Mouse (Mus musculus): ENCODE results near the gene Ptpn13. TPM values are rescaled to one million over a fixed set of nuclear protein-coding genes. Genes with fewer than 3 reads are reported as not detected.

Gene Ptpn13
- total and polyA plus RNA-seq, 3 experiments, result 15.1 to 43.6 (median 15.5) TPM

DNA sequence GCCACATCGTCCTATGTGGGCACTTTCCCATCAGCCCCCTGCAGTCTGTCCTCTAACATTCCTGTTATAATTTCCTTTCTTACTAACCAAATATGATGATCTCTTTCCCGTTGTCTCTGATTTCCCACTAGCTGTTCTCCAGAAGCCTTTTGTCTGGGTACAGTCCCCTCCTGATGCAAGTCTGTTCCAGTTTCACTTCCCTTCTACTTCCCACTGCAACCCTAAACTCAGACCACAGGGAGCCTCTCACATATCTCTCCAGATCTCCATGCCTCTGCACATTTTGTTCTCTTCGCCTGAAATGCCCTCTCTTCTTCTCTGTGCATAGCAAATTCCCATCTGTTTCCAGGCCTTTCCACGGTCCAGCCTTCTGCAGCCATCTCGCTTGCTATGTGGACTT, 35.6 kb upstream of the Ptpn13 start:
- Histone ChIP-seq H3K36me3 (ENCODE audit: control insufficient read depth in 1 of 2, insufficient read depth in 2 of 2, low read length in 2 of 2) (no peaks in the 10 kb centered on the region), H3K27me3 (ENCODE audit: control insufficient read depth in 1 of 2, insufficient read depth in 2 of 2, low read length in 2 of 2) (no peaks in the 10 kb centered on the region; a peak in 1 of 4 replicates), H3K9me3 (replicated peaks; ENCODE audit: insufficient read depth, low read length) (no peaks in the 10 kb centered on the region), H3K27ac (ENCODE audit: control insufficient read depth, low read depth, low read length) (no peak overlapping the region), H3K4me1 (ENCODE audit: control insufficient read depth in 1 of 2, insufficient read depth in 2 of 2, low read length in 2 of 2) (no peaks in the 10 kb centered on the region), H3K79me2 (ENCODE audit: control insufficient read depth, insufficient read depth, low read length, poor library complexity) (no peaks in the 10 kb centered on the region), H3K9ac (ENCODE audit: control insufficient read depth, low read depth, low read length, poor library complexity, severe bottlenecking) (no peak overlapping the region), H3K4me3 (ENCODE audit: control insufficient read depth in 1 of 2, insufficient read depth in 1 of 2, low read depth in 2 of 2, low read length in 2 of 2) (no peak overlapping the region)
- TF ChIP-seq USF2 (IDR thresholded peaks at IDR 0.05; ENCODE audit: borderline replicate concordance in 1 of 2, insufficient read depth in 1 of 2, low read depth in 1 of 2, low read length in 2 of 2), result no peak
- no peak for TF ChIP-seq ETS1 (IDR thresholded peaks at IDR 0.05; ENCODE audit: low read depth, low read length)
- TF ChIP-seq MEF2A (IDR thresholded peaks at IDR 0.05; ENCODE audit: extremely low read depth, insufficient replicate concordance, low read depth, low read length, poor library complexity, severe bottlenecking), result no peak
- TF ChIP-seq POLR2AphosphoS5 (IDR thresholded peaks at IDR 0.05; ENCODE audit: borderline replicate concordance, low read depth, low read length), result no peak
- no peak for TF ChIP-seq MAFK (IDR thresholded peaks at IDR 0.05; ENCODE audit: borderline replicate concordance, low read depth, low read length)
- TF ChIP-seq HCFC1 (IDR thresholded peaks at IDR 0.05; ENCODE audit: low read depth, low read length), result no peak
- no peak for TF ChIP-seq BHLHE40 (IDR thresholded peaks at IDR 0.05; ENCODE audit: borderline replicate concordance, low read depth, low read length)
- no peak for TF ChIP-seq ELF1 (IDR thresholded peaks at IDR 0.05; ENCODE audit: low read depth, low read length)
- no peak for TF ChIP-seq MYC (IDR thresholded peaks at IDR 0.05; ENCODE audit: low read depth, low read length)
- TF ChIP-seq NELFE (IDR thresholded peaks at IDR 0.05; ENCODE audit: low read depth, low read length), result no peak
- no peak for TF ChIP-seq MAZ (IDR thresholded peaks at IDR 0.05; ENCODE audit: low read depth, low read length)
- no peak for TF ChIP-seq GABPA (IDR thresholded peaks at IDR 0.05; ENCODE audit: low read depth, low read length)
- TF ChIP-seq TBP (IDR thresholded peaks at IDR 0.05; ENCODE audit: low read depth, low read length), result no peak
- DNase-seq (ENCODE audit: low read depth, low spot score), result no peak

DNA sequence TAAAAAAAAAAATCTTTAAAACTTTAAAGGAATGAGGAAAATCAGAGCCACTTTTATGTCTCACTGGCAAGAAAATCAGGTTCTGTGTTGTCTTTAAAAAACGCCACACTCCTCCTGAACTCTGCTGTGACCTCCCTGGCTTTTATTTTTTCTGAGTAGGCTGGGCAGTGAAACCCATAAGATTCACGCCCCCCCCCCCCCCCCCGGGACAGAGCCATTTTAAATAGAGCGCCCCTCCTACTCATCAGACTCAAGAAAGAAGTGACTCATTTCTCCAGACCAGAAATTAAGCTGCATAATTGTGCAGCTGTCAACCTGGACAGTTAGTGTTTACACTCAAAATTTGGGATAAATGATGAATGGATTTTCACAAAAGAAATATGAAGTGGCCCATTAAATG, 31.8 kb upstream of the Ptpn13 start:
- no peaks in the 10 kb centered on the region; a peak in 1 of 4 replicates for H3K27me3 ChIP-seq (ENCODE audit: control insufficient read depth in 1 of 2, insufficient read depth in 2 of 2, low read length in 2 of 2)
- H3K4me1 ChIP-seq (ENCODE audit: control insufficient read depth in 1 of 2, insufficient read depth in 2 of 2, low read length in 2 of 2), result no peaks in the 10 kb centered on the region; a peak in 1 of 4 replicates
- no peaks in the 10 kb centered on the region for H3K36me3 ChIP-seq (ENCODE audit: control insufficient read depth in 1 of 2, insufficient read depth in 2 of 2, low read length in 2 of 2)
- H3K9me3 ChIP-seq (replicated peaks; ENCODE audit: insufficient read depth, low read length), result no peaks in the 10 kb centered on the region
- no peaks in the 10 kb centered on the region for H3K79me2 ChIP-seq (ENCODE audit: control insufficient read depth, insufficient read depth, low read length, poor library complexity)
- TF ChIP-seq HCFC1 (IDR thresholded peaks at IDR 0.05; ENCODE audit: low read depth, low read length) (no peak), MAZ (IDR thresholded peaks at IDR 0.05; ENCODE audit: low read depth, low read length) (no peak), CHD2 (IDR thresholded peaks at IDR 0.05; ENCODE audit: low read length) (no peak), ZKSCAN1 (IDR thresholded peaks at IDR 0.05; ENCODE audit: low read depth, low read length) (no peak), POLR2A (IDR thresholded peaks at IDR 0.05; ENCODE audit: control insufficient read depth in 1 of 2, insufficient read depth in 1 of 2, low read depth in 1 of 2, low read length in 2 of 2, poor library complexity in 1 of 2) (no peak), KAT2A (conservative IDR thresholded peaks at IDR 0.05; ENCODE audit: low read depth, low read length) (no peak), TCF12 (IDR thresholded peaks at IDR 0.05; ENCODE audit: low read depth, low read length) (no peak), BHLHE40 (IDR thresholded peaks at IDR 0.05; ENCODE audit: borderline replicate concordance, low read depth, low read length) (no peak), JUND (IDR thresholded peaks at IDR 0.05; ENCODE audit: low read depth, low read length) (no peak), CTCF (IDR thresholded peaks at IDR 0.05 in 2 of 3, conservative IDR thresholded peaks at IDR 0.05 in 1 of 3; ENCODE audit: control insufficient read depth in 1 of 3, insufficient read depth in 1 of 3, low read depth in 2 of 3, low read length in 3 of 3, poor library complexity in 1 of 3, severe bottlenecking in 1 of 3) (no peak), TAL1 (IDR thresholded peaks at IDR 0.05; ENCODE audit: low read length) (no peak), MAFK (IDR thresholded peaks at IDR 0.05; ENCODE audit: borderline replicate concordance, low read depth, low read length) (no peak), MAX (IDR thresholded peaks at IDR 0.05; ENCODE audit: low read length) (no peak), CHD1 (IDR thresholded peaks at IDR 0.05; ENCODE audit: low read depth, low read length) (no peak), MYC (IDR thresholded peaks at IDR 0.05; ENCODE audit: low read depth, low read length) (no peak), RCOR1 (IDR thresholded peaks at IDR 0.05; ENCODE audit: low read depth, low read length) (no peak), NELFE (IDR thresholded peaks at IDR 0.05; ENCODE audit: low read depth, low read length) (no peak), E2F4 (IDR thresholded peaks at IDR 0.05; ENCODE audit: borderline replicate concordance, low read depth, low read length) (no peak), MXI1 (IDR thresholded peaks at IDR 0.05; ENCODE audit: low read depth, low read length) (no peak), POLR2AphosphoS5 (IDR thresholded peaks at IDR 0.05; ENCODE audit: borderline replicate concordance, low read depth, low read length) (no peak)
- no peak overlapping the region for H3K4me3 ChIP-seq (ENCODE audit: control insufficient read depth in 1 of 2, insufficient read depth in 1 of 2, low read depth in 2 of 2, low read length in 2 of 2)
- no peak for DNase-seq (ENCODE audit: low read depth, low spot score)
- H3K27ac ChIP-seq (ENCODE audit: control insufficient read depth, low read depth, low read length), result no peak overlapping the region
- no peak overlapping the region for H3K9ac ChIP-seq (ENCODE audit: control insufficient read depth, low read depth, low read length, poor library complexity, severe bottlenecking)

Data from MEL (cell line).